ENCODE assay signal across 21 mouse cellular contexts in genomic region chr2:104994436-104994835, GRCm38 (mm10). TPM values are rescaled to one million over a fixed set of nuclear protein-coding genes. Genes with fewer than 3 reads are reported as not detected.
DNase-seq lines count a peak whose midpoint lies in the region; ATAC-seq and TF ChIP-seq lines count a peak whose summit lies in the region.
"Had no signal": no experiment of that assay in that cellular context is flagged by ENCODE, and none has a peak within 500 bp of the region (broad histone marks: within the 10 kb centered on the region; RNA-seq: fewer than 3 reads in every experiment).

No protein-coding gene starts in this region.

- H3K4me1 ChIP-seq in kidney, embryonic 14.5 days (ENCODE audit: control insufficient read depth, insufficient read depth, low read length): no peaks in the 10 kb centered on the region
- H3K4me1 ChIP-seq in forebrain, postnatal 0 days (ENCODE audit: insufficient read depth): no peaks in the 10 kb centered on the region
- H3K4me1 ChIP-seq: forebrain, embryonic 15.5 days had no signal

- no peak overlapping the region for H3K27ac ChIP-seq in kidney, embryonic 14.5 days (ENCODE audit: low read depth, low read length)
- no peak overlapping the region for H3K27ac ChIP-seq in forebrain, postnatal 0 days (ENCODE audit: low read depth, low read length)
- H3K27ac ChIP-seq: forebrain, embryonic 15.5 days; heart, adult 2 months; heart, embryonic 13.5 days; layer of hippocampus, adult 2 months had no signal

- no peaks in the 10 kb centered on the region for H3K9me3 ChIP-seq in kidney, embryonic 14.5 days (ENCODE audit: control insufficient read depth, low read length)
- no peaks in the 10 kb centered on the region for H3K9me3 ChIP-seq in forebrain, postnatal 0 days (ENCODE audit: low read length)
- H3K9me3 ChIP-seq: forebrain, embryonic 15.5 days; heart, embryonic 13.5 days had no signal

- 22% methylated on average over 2 of the region's 2 CpGs for WGBS in kidney, embryonic 14.5 days
- 88% methylated on average over 2 of the region's 2 CpGs for WGBS in forebrain, postnatal 0 days

- H3K9ac ChIP-seq in kidney, embryonic 14.5 days (ENCODE audit: low read depth, low read length): no peak overlapping the region
- H3K9ac ChIP-seq in forebrain, postnatal 0 days: no peak overlapping the region
- H3K9ac ChIP-seq: forebrain, embryonic 15.5 days; heart, embryonic 13.5 days had no signal

- intact Hi-C loops in heart, postnatal 25 days (cut with DNase I): no loop called here
- intact Hi-C loops in left cerebral cortex, postnatal 14 days (cut with DNase I): no loop called here

- no peak for TF ChIP-seq CTCF in forebrain, postnatal 0 days (IDR thresholded peaks at IDR 0.05; ENCODE audit: low read depth)

- H3K4me2 ChIP-seq in kidney, embryonic 14.5 days (replicated peaks; ENCODE audit: low read depth, low read length): no peak overlapping the region
- H3K4me2 ChIP-seq in forebrain, postnatal 0 days (ENCODE audit: low read depth): no peak overlapping the region
- H3K4me2 ChIP-seq: forebrain, embryonic 15.5 days; heart, embryonic 13.5 days had no signal

- peak; percentile 75; the same call in 1 of the 2 replicates for ATAC-seq in kidney, embryonic 14.5 days (ENCODE audit: low FRiP score, low TSS enrichment)
- ATAC-seq in forebrain, postnatal 0 days: no peak
- ATAC-seq: forebrain, embryonic 15.5 days; inflammation-experienced regulatory T-cells, adult 6 months; Patski had no signal

- H3K36me3 ChIP-seq in kidney, embryonic 14.5 days (ENCODE audit: control insufficient read depth, insufficient read depth, low read length): peaks cover 11% of the 10 kb centered on the region
- peaks cover 16% of the 10 kb centered on the region for H3K36me3 ChIP-seq in forebrain, postnatal 0 days (ENCODE audit: insufficient read depth)

- H3K27me3 ChIP-seq in kidney, embryonic 14.5 days (ENCODE audit: control insufficient read depth, insufficient read depth, low read length): no peaks in the 10 kb centered on the region
- no peaks in the 10 kb centered on the region for H3K27me3 ChIP-seq in forebrain, postnatal 0 days (ENCODE audit: insufficient read depth, low read length)
- H3K27me3 ChIP-seq: forebrain, embryonic 15.5 days; heart, embryonic 13.5 days; Patski had no signal

- H3K4me3 ChIP-seq in kidney, embryonic 14.5 days (ENCODE audit: low read length): no peak overlapping the region
- H3K4me3 ChIP-seq in forebrain, postnatal 0 days (ENCODE audit: low read depth, low read length): no peak overlapping the region
- H3K4me3 ChIP-seq: forebrain, embryonic 15.5 days; heart, adult 2 months; heart, embryonic 13.5 days; layer of hippocampus, adult 2 months had no signal

- DNase-seq in heart, adult 11 months: peak; percentile 11
- no peak for DNase-seq in heart, postnatal 25 days (ENCODE audit: low spot score)
- no peak for DNase-seq in kidney, postnatal 25 days
- peak; percentile 46 for DNase-seq in MN1 (ENCODE audit: low spot score)
- peak; percentile 66 for DNase-seq in mesoderm, embryonic 11.5 days (ENCODE audit: low read depth, low spot score)
- no peak for DNase-seq in left cerebral cortex, postnatal 14 days (ENCODE audit: low spot score in 2 of 2)
- no peak for DNase-seq in forebrain, postnatal 0 days
- DNase-seq: adrenal gland, postnatal 36 days; cerebellum, adult 9-11 months; gastrocnemius, postnatal 14 days; heart, adult 2 months; heart, postnatal 14 days; kidney, postnatal 14 days; lung, postnatal 4 days; thymus, postnatal 36 days had no signal

RNA-seq across cellular contexts. Expression of gene Eif3m, which starts 22.4 kb away (rescaled TPM):
- total RNA-seq in heart, postnatal 25 days (2021): 100 to 1,000 TPM; 123 to 142 TPM
- polyA plus RNA-seq in kidney, embryonic 14.5 days (2014; fragmentation: Nextera tagmentation; extraction: Ambion mirVana): 463 and 518 TPM in 2 replicates
- total RNA-seq in left cerebral cortex, postnatal 14 days (2021): 10 to 100 TPM; 86.1 to 86.5 TPM
- 192 and 234 TPM in 2 replicates for total RNA-seq in forebrain, postnatal 0 days (2014; rRNA removed)
- 191 and 230 TPM in 2 replicates for polyA plus RNA-seq in forebrain, postnatal 0 days (2015; fragmentation: Nextera tagmentation; extraction: Ambion mirVana)

Comparison
In these comparisons a context has a peak if more than half of its experiments do, and no peak if none do; other contexts are left out.
1. DNase-seq: peak in heart, adult 11 months (single experiment), MN1 (single experiment) and mesoderm, embryonic 11.5 days (single experiment); none in heart, postnatal 25 days (single experiment), kidney, postnatal 25 days (0 of 2), left cerebral cortex, postnatal 14 days (0 of 2) and forebrain, postnatal 0 days (single experiment).